Mouse (Mus musculus): ENCODE data around the gene Sox15. TPM values are rescaled to one million over a fixed set of nuclear protein-coding genes. Genes with fewer than 3 reads are reported as not detected.

Gene Sox15
- total RNA-seq, 1 experiment = 6.6 TPM

DNA sequence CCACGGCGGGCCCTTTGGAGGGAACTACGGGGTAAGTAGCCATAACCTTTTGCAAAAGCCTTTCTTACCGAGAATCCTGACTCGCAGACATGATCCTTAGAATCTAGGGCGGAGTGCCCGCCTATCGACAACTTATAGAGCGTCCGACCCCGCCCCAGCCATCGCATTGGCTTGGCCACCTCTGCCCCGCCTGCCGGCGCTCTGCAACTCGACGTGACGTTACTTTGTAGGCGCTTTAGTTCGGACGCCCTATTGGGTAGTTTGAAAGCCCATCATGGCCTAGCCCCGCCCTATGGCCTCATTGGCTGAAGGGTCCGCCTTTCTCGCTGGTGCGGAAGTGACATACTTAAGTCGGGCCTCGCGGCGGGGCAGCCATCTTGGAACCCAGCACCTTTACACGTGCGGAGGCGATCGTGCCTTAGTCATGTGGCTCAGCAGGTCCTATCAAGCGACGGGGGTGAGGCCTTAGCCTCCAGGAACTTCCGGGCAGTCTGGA is 17.1 kb downstream of the Sox15 start, which contains the start of gene Eif4a1:
Gene Eif4a1 (minus strand): TSS at position 213 of the 496 bp plus-strand sequence.
- TF ChIP-seq HCFC1 (IDR thresholded peaks at IDR 0.05; ENCODE audit: borderline replicate concordance, insufficient read depth, low read length) = peak; percentile 65
- no peak for TF ChIP-seq MAFK (IDR thresholded peaks at IDR 0.05; ENCODE audit: insufficient read depth, low read depth, low read length)
- TF ChIP-seq CHD2 (IDR thresholded peaks at IDR 0.05; ENCODE audit: low read depth, low read length) = peak; percentile 93
- H3K36me3 ChIP-seq (ENCODE audit: control insufficient read depth, insufficient read depth, low read length, poor library complexity, severe bottlenecking) = peaks cover 66% of the 10 kb centered on the region
- in situ Hi-C loops (cut with MboI; ENCODE audit: low sequenced_read_pairs in 2 of 2, unreplicated experiment in 2 of 2) = no loop called here

DNA sequence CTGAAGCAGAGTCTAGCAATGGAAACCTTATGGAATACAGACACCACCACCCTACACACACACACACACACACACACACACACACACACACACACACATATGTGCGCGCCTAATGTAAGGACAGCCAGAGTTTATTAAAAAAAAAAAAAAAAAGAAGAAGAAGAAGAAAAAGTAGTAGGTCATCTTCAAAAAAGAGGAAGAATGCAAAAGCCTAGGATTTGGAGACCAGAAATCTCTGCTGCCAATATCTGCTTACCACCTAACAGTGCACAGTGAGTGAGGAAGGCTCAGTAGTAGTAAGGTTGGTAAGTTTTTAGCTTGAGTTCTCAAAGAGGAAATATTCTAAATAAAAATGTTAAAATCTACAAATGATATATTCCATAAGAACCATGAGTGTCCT is 24.0 kb downstream of the Sox15 start:
- H3K36me3 ChIP-seq (ENCODE audit: control insufficient read depth, insufficient read depth, low read length, poor library complexity, severe bottlenecking) = peaks cover 37% of the 10 kb centered on the region
- no peak for DNase-seq (ENCODE audit: low read depth, low spot score)
- H3K9ac ChIP-seq (ENCODE audit: insufficient read depth, low read depth, low read length, poor library complexity, severe bottlenecking) = peak overlapping the region; percentile 40; the same call in 1 of the 2 replicates
- H3K4me1 ChIP-seq (ENCODE audit: control insufficient read depth in 2 of 2, insufficient read depth in 2 of 2, low read length in 2 of 2, poor library complexity in 1 of 2) = peaks cover 2 to 10% of the 10 kb centered on the region in 2 experiments
- H3K27ac ChIP-seq (ENCODE audit: insufficient read depth, low read depth, low read length, poor library complexity, severe bottlenecking) = no peak overlapping the region
- H3K9me3 ChIP-seq (ENCODE audit: control insufficient read depth, insufficient read depth, low read depth, low read length) = no peaks in the 10 kb centered on the region
- peak overlapping the region; percentile 25 to 93; a peak in 2 of 4 replicates for H3K4me3 ChIP-seq (ENCODE audit: insufficient read depth in 1 of 2, low read depth in 1 of 2, low read length in 2 of 2, poor library complexity in 1 of 2, severe bottlenecking in 1 of 2)
- in situ Hi-C loops (cut with MboI; ENCODE audit: low sequenced_read_pairs in 2 of 2, unreplicated experiment in 2 of 2) = no loop called here
- TF ChIP-seq CHD2 (IDR thresholded peaks at IDR 0.05; ENCODE audit: low read depth, low read length) (no peak), MAFK (IDR thresholded peaks at IDR 0.05; ENCODE audit: insufficient read depth, low read depth, low read length) (no peak), ZC3H11A (IDR thresholded peaks at IDR 0.05; ENCODE audit: borderline replicate concordance, low read depth, low read length) (no peak), HCFC1 (IDR thresholded peaks at IDR 0.05; ENCODE audit: borderline replicate concordance, insufficient read depth, low read length) (no peak), ZNF384 (IDR thresholded peaks at IDR 0.05; ENCODE audit: low read depth, low read length) (no peak)

More for the DNA sequence above, 17.1 kb downstream of the Sox15 start, which contains the start of gene Eif4a1:
- H3K4me1 ChIP-seq (ENCODE audit: control insufficient read depth in 2 of 2, insufficient read depth in 2 of 2, low read length in 2 of 2, poor library complexity in 1 of 2) = peaks cover 2% of the 10 kb centered on the region in 2 experiments; a peak in 2 of 4 replicates
- peak; percentile 100 for DNase-seq (ENCODE audit: low read depth, low spot score)
- peak within 1 kb of the TSS; percentile 80 to 96 for H3K4me3 ChIP-seq (ENCODE audit: insufficient read depth in 1 of 2, low read depth in 1 of 2, low read length in 2 of 2, poor library complexity in 1 of 2, severe bottlenecking in 1 of 2)
- H3K9me3 ChIP-seq (ENCODE audit: control insufficient read depth, insufficient read depth, low read depth, low read length) = no peaks in the 10 kb centered on the region
- peak within 1 kb of the TSS; percentile 99 for H3K9ac ChIP-seq (ENCODE audit: insufficient read depth, low read depth, low read length, poor library complexity, severe bottlenecking)
- peak within 1 kb of the TSS; percentile 97 for H3K27ac ChIP-seq (ENCODE audit: insufficient read depth, low read depth, low read length, poor library complexity, severe bottlenecking)

DNA sequence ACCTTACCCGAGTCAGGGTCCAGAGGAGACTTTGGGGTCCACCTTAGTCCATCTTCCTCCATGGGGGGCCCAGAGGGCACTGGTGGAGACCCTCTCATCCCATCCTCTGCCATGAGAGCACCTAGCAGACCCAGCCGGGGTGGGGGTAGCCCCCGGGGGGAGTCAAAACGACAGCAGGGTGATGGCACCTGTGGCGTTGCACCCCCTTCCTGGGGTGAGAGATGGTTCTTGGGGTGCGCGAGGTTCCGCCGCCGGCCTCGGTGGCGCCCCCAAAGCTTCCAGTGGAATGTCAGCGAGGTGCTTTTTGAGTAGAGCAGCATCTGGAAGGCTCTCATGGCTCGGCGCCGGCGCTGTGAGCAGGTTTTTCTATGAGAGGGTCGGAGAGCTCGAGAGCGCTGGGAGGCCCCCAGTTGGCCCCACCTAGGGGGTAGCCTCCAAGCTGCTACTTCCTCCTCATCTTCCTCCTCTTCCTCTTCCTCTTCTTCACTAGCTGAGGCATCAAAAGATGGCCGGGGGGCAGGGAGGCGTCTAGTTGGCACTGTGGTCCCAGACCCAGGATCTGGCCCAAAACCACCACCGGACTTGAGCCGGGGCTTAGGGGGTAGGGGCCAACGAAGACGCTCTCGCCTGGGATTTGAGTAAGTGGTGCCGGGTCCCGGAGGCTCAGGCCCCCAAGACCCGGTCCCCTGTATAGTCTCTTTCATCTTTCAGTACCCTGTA is 25.2 kb downstream of the Sox15 start:
- peak overlapping the region; percentile 93 to 98 for H3K4me3 ChIP-seq (ENCODE audit: insufficient read depth in 1 of 2, low read depth in 1 of 2, low read length in 2 of 2, poor library complexity in 1 of 2, severe bottlenecking in 1 of 2)
- peak overlapping the region; percentile 52 for H3K27ac ChIP-seq (ENCODE audit: insufficient read depth, low read depth, low read length, poor library complexity, severe bottlenecking)
- H3K36me3 ChIP-seq (ENCODE audit: control insufficient read depth, insufficient read depth, low read length, poor library complexity, severe bottlenecking) = peaks cover 32% of the 10 kb centered on the region
- in situ Hi-C loops (cut with MboI; ENCODE audit: low sequenced_read_pairs in 2 of 2, unreplicated experiment in 2 of 2) = no loop called here
- TF ChIP-seq MAFK (IDR thresholded peaks at IDR 0.05; ENCODE audit: insufficient read depth, low read depth, low read length) = no peak
- no peak for TF ChIP-seq CHD2 (IDR thresholded peaks at IDR 0.05; ENCODE audit: low read depth, low read length)
- TF ChIP-seq ZC3H11A (IDR thresholded peaks at IDR 0.05; ENCODE audit: borderline replicate concordance, low read depth, low read length) = no peak
- TF ChIP-seq HCFC1 (IDR thresholded peaks at IDR 0.05; ENCODE audit: borderline replicate concordance, insufficient read depth, low read length) = no peak
- TF ChIP-seq ZNF384 (IDR thresholded peaks at IDR 0.05; ENCODE audit: low read depth, low read length) = no peak
- no peaks in the 10 kb centered on the region for H3K9me3 ChIP-seq (ENCODE audit: control insufficient read depth, insufficient read depth, low read depth, low read length)
- H3K4me1 ChIP-seq (ENCODE audit: control insufficient read depth in 2 of 2, insufficient read depth in 2 of 2, low read length in 2 of 2, poor library complexity in 1 of 2) = peaks cover 2 to 16% of the 10 kb centered on the region in 2 experiments
- no peak for DNase-seq (ENCODE audit: low read depth, low spot score)
- peak overlapping the region; percentile 93 for H3K9ac ChIP-seq (ENCODE audit: insufficient read depth, low read depth, low read length, poor library complexity, severe bottlenecking)

GRCm38 (mm10) chr11:69681314-69682208 is 26.4 kb downstream of the Sox15 start, which contains the start of gene Senp3:
TSS of gene Senp3 (minus strand) at chr11:69682084.
- TF ChIP-seq ZC3H11A (IDR thresholded peaks at IDR 0.05; ENCODE audit: borderline replicate concordance, low read depth, low read length) = no peak
- peak; percentile 73 for TF ChIP-seq HCFC1 (IDR thresholded peaks at IDR 0.05; ENCODE audit: borderline replicate concordance, insufficient read depth, low read length)
- TF ChIP-seq MAFK (IDR thresholded peaks at IDR 0.05; ENCODE audit: insufficient read depth, low read depth, low read length) = no peak
- TF ChIP-seq ZNF384 (IDR thresholded peaks at IDR 0.05; ENCODE audit: low read depth, low read length) = no peak
- peak; percentile 93 for DNase-seq (ENCODE audit: low read depth, low spot score)
- peak within 1 kb of the TSS; percentile 85 for H3K27ac ChIP-seq (ENCODE audit: insufficient read depth, low read depth, low read length, poor library complexity, severe bottlenecking)
- H3K9ac ChIP-seq (ENCODE audit: insufficient read depth, low read depth, low read length, poor library complexity, severe bottlenecking) = peak within 1 kb of the TSS; percentile 93
- in situ Hi-C loops (cut with MboI; ENCODE audit: low sequenced_read_pairs in 2 of 2, unreplicated experiment in 2 of 2) = no loop called here
- peaks cover 24% of the 10 kb centered on the region for H3K36me3 ChIP-seq (ENCODE audit: control insufficient read depth, insufficient read depth, low read length, poor library complexity, severe bottlenecking)
- no peaks in the 10 kb centered on the region for H3K9me3 ChIP-seq (ENCODE audit: control insufficient read depth, insufficient read depth, low read depth, low read length)
- peak within 1 kb of the TSS; percentile 93 to 98 for H3K4me3 ChIP-seq (ENCODE audit: insufficient read depth in 1 of 2, low read depth in 1 of 2, low read length in 2 of 2, poor library complexity in 1 of 2, severe bottlenecking in 1 of 2)
- H3K4me1 ChIP-seq (ENCODE audit: control insufficient read depth in 2 of 2, insufficient read depth in 2 of 2, low read length in 2 of 2, poor library complexity in 1 of 2) = peaks cover 2 to 23% of the 10 kb centered on the region in 2 experiments

Measured in ES-E14 (cell line).